Mouse (Mus musculus) ES-Bruce4 (cell line): ENCODE measurements at regions not wholly inside any gene's neighbourhood (a gene's known extent, or its start where the extent isn't known, plus 50 kb on each side); places are given as distances from the start of the nearest gene placed in this dataset.

Experiments
- H3K27ac ChIP-seq: 2 replicates; pipeline ENCODE4 v1.5.1; 2012; ENCODE audit warnings: low read length, inconsistent platforms; ENCODE audit not compliant: insufficient read depth
- H3K27me3 ChIP-seq: 2 replicates; pipeline ENCODE4 v1.6.1; 2012; ENCODE audit warnings: mild to moderate bottlenecking, low read length, inconsistent platforms; ENCODE audit not compliant: control insufficient read depth, poor library complexity, insufficient read depth, severe bottlenecking
- H3K36me3 ChIP-seq: 2 replicates; pipeline ENCODE4 v1.6.1; 2012; ENCODE audit warnings: inconsistent platforms, mild to moderate bottlenecking, low read length, moderate library complexity; ENCODE audit not compliant: control insufficient read depth, poor library complexity, insufficient read depth, severe bottlenecking
- H3K4me1 ChIP-seq: one replicate; pipeline ENCODE4 v1.8.1; 2011; ENCODE audit warnings: low read length; ENCODE audit not compliant: control insufficient read depth, insufficient read depth
- H3K4me3 ChIP-seq: 2 replicates; pipeline ENCODE4 v1.5.1; 2011; ENCODE audit warnings: low read depth, mild to moderate bottlenecking, low read length
- H3K9ac ChIP-seq: 2 replicates; pipeline ENCODE4 v1.6.1; 2012; ENCODE audit warnings: low read depth, mild to moderate bottlenecking, inconsistent platforms; ENCODE audit not compliant: poor library complexity, severe bottlenecking
- H3K9me3 ChIP-seq: replicated peaks from 2 replicates; pipeline ENCODE4 v1.6.1; 2012; ENCODE audit warnings: mild to moderate bottlenecking, low read length, inconsistent platforms; ENCODE audit not compliant: control insufficient read depth, poor library complexity, insufficient read depth, severe bottlenecking
- CTCF ChIP-seq: IDR thresholded peaks from one replicate; pipeline ENCODE4 v1.8.1; 2011; ENCODE audit warnings: low read depth, low read length
- EP300 ChIP-seq: IDR thresholded peaks from 2 replicates; pipeline ENCODE4 v1.6.1; 2011; ENCODE audit warnings: low read depth, low read length; ENCODE audit not compliant: insufficient read depth
- POLR2A ChIP-seq: IDR thresholded peaks from one replicate; pipeline ENCODE4 v1.8.1; 2011; ENCODE audit warnings: low read length; ENCODE audit not compliant: insufficient read depth

- H3K27me3 ChIP-seq: no peaks in the 10 kb centered on the region; the same call in 1 of the 2 replicates
- no peak overlapping the region for H3K9ac ChIP-seq
- no peaks in the 10 kb centered on the region for H3K4me1 ChIP-seq
- H3K9me3 ChIP-seq: no peaks in the 10 kb centered on the region
- TF ChIP-seq CTCF (no peak), EP300 (no peak), POLR2A (no peak)
- no peak overlapping the region for H3K27ac ChIP-seq
- H3K36me3 ChIP-seq: no peaks in the 10 kb centered on the region
- H3K4me3 ChIP-seq: no peak overlapping the region
Measured at GRCm38 (mm10) chr10:12059728-12060127, 716.5 kb downstream of the Epm2a start.

GRCm38 (mm10) chr10:12061069-12061861, 718.1 kb downstream of the Epm2a start:
- TF ChIP-seq EP300 (no peak), CTCF (no peak), POLR2A (no peak)
- Histone ChIP-seq H3K4me3 (no peak overlapping the region), H3K9me3 (no peaks in the 10 kb centered on the region), H3K27me3 (no peaks in the 10 kb centered on the region; the same call in 1 of the 2 replicates), H3K9ac (no peak overlapping the region), H3K36me3 (no peaks in the 10 kb centered on the region), H3K27ac (no peak overlapping the region), H3K4me1 (no peaks in the 10 kb centered on the region)

- Histone ChIP-seq H3K9ac (no peak overlapping the region), H3K9me3 (no peaks in the 10 kb centered on the region), H3K27ac (no peak overlapping the region), H3K27me3 (no peaks in the 10 kb centered on the region; the same call in 1 of the 2 replicates), H3K4me3 (no peak overlapping the region), H3K36me3 (no peaks in the 10 kb centered on the region), H3K4me1 (no peaks in the 10 kb centered on the region)
- no peak for TF ChIP-seq CTCF
- TF ChIP-seq EP300: no peak
- TF ChIP-seq POLR2A: no peak
Measured at GRCm38 (mm10) chr10:12062302-12062701, 719.1 kb downstream of the Epm2a start.

GRCm38 (mm10) chr10:12083961-12084360, 740.8 kb downstream of the Epm2a start:
- TF ChIP-seq CTCF (no peak), EP300 (no peak), POLR2A (no peak)

GRCm38 (mm10) chr10:12092521-12092920, 749.3 kb downstream of the Epm2a start:
- Histone ChIP-seq H3K36me3 (no peaks in the 10 kb centered on the region), H3K27ac (no peak overlapping the region), H3K4me1 (no peaks in the 10 kb centered on the region), H3K27me3 (no peaks in the 10 kb centered on the region), H3K9ac (no peak overlapping the region), H3K4me3 (no peak overlapping the region), H3K9me3 (no peaks in the 10 kb centered on the region)
- TF ChIP-seq CTCF (no peak), EP300 (no peak), POLR2A (no peak)

More at GRCm38 (mm10) chr10:12083961-12084360, 740.8 kb downstream of the Epm2a start:
- H3K36me3 ChIP-seq: no peaks in the 10 kb centered on the region
- H3K27me3 ChIP-seq: no peaks in the 10 kb centered on the region
- no peak overlapping the region for H3K27ac ChIP-seq
- no peak overlapping the region for H3K4me3 ChIP-seq
- no peaks in the 10 kb centered on the region for H3K4me1 ChIP-seq
- no peak overlapping the region for H3K9ac ChIP-seq
- H3K9me3 ChIP-seq: no peaks in the 10 kb centered on the region

GRCm38 (mm10) chr10:12096678-12097077, 753.5 kb downstream of the Epm2a start:
- no peaks in the 10 kb centered on the region for H3K36me3 ChIP-seq

More at GRCm38 (mm10) chr10:12096678-12097077, 753.5 kb downstream of the Epm2a start:
- Histone ChIP-seq H3K9ac (no peak overlapping the region), H3K4me3 (no peak overlapping the region), H3K27ac (no peak overlapping the region), H3K27me3 (no peaks in the 10 kb centered on the region), H3K4me1 (no peaks in the 10 kb centered on the region), H3K9me3 (no peaks in the 10 kb centered on the region)
- TF ChIP-seq EP300: no peak
- TF ChIP-seq CTCF: no peak
- TF ChIP-seq POLR2A: no peak
